Mouse (Mus musculus) forebrain, embryonic 15.5 days (tissue): Measurements from ENCODE around the gene Rora. TPM values are rescaled to one million over a fixed set of nuclear protein-coding genes. Genes with fewer than 3 reads are reported as not detected.
A peak's percentile ranks its signal among the peaks of the same experiment; 100 is the strongest.

Experiments
- ATAC-seq: fragments of 200-750 bp; cut with Nextera tagmentation; replicated peaks from 2 replicates; pipeline ENCODE4 v1.8.0; 2017; ENCODE audit warnings: mild to moderate bottlenecking, moderate TSS enrichment, moderate library complexity
- H3K27ac ChIP-seq: fragments of 300-500 bp; sonication (generic); replicated peaks from 2 replicates; pipeline ENCODE4 v1.5.1; 2015; ENCODE audit warnings: mild to moderate bottlenecking, inconsistent platforms
- H3K27me3 ChIP-seq: fragments of 300-500 bp; sonication (generic); 2 replicates; pipeline ENCODE4 v1.6.1; 2015; ENCODE audit warnings: inconsistent platforms
- H3K36me3 ChIP-seq: fragments of 300-500 bp; sonication (generic); 2 replicates; pipeline ENCODE4 v1.6.1; 2015; ENCODE audit warnings: mild to moderate bottlenecking, inconsistent platforms
- H3K4me1 ChIP-seq: fragments of 300-500 bp; sonication (generic); 2 replicates; pipeline ENCODE4 v1.6.1; 2015; ENCODE audit warnings: inconsistent platforms
- H3K4me2 ChIP-seq: fragments of 300-500 bp; sonication (generic); replicated peaks from 2 replicates; pipeline ENCODE4 v1.6.1; 2015; ENCODE audit warnings: mild to moderate bottlenecking, inconsistent platforms
- H3K4me3 ChIP-seq: fragments of 300-500 bp; sonication (generic); 2 replicates; pipeline ENCODE4 v1.5.1; 2015; ENCODE audit warnings: mild to moderate bottlenecking, inconsistent platforms
- H3K9ac ChIP-seq: fragments of 300-500 bp; sonication (generic); replicated peaks from 2 replicates; pipeline ENCODE4 v1.6.1; 2015; ENCODE audit warnings: mild to moderate bottlenecking, inconsistent platforms
- H3K9me3 ChIP-seq: fragments of 300-500 bp; sonication (generic); 2 replicates; pipeline ENCODE4 v1.6.1; 2016; ENCODE audit warnings: inconsistent platforms
- WGBS: fragments of 180-500 bp; shearing (Covaris S2); methylation state at CpG from one replicate; pipeline ENCODE4 v1.1.7; 2015; ENCODE audit warnings: mixed read lengths; 5-methylcytosine and 5-hydroxymethylcytosine counted together
- polyA plus RNA-seq: library from polyadenylated mRNA; unstranded; fragments of >200 nt; fragmentation: Nextera tagmentation; extraction: Ambion mirVana; gene quantifications from 2 replicates; pipeline ENCODE4 v1.2.1, GENCODE M21; 2015

The Rora gene
- polyA plus RNA-seq, 1 experiment from 2014 or later: 11.8 TPM

GRCm38 (mm10) chr9:68655018-68656005 lies 1.7 kb downstream of the Rora start:
- Histone ChIP-seq H3K27ac (no peak overlapping the region), H3K4me3 (peak overlapping the region; percentile 93), H3K4me1 (peaks cover 23% of the 10 kb centered on the region), H3K36me3 (no peaks in the 10 kb centered on the region), H3K9ac (peak overlapping the region; percentile 83), H3K9me3 (no peaks in the 10 kb centered on the region), H3K27me3 (no peaks in the 10 kb centered on the region), H3K4me2 (peak overlapping the region; percentile 80)
- WGBS: 1% methylated on average over 31 of the region's 31 CpGs
- peak; percentile 36 for ATAC-seq

- peak overlapping the region; percentile 93; the same call in 1 of the 2 replicates for H3K4me3 ChIP-seq
- 48% methylated on average over 5 of the region's 5 CpGs for WGBS
- no peak overlapping the region for H3K27ac ChIP-seq
- H3K4me2 ChIP-seq: peak overlapping the region; percentile 80
- no peaks in the 10 kb centered on the region for H3K36me3 ChIP-seq
- no peak for ATAC-seq
- peaks cover 23% of the 10 kb centered on the region for H3K4me1 ChIP-seq
- H3K9ac ChIP-seq: no peak overlapping the region
- H3K9me3 ChIP-seq: no peaks in the 10 kb centered on the region
- H3K27me3 ChIP-seq: no peaks in the 10 kb centered on the region
These were observed 2.6 kb downstream of the Rora start for GRCm38 (mm10) chr9:68656076-68656795.

- no peak overlapping the region for H3K4me2 ChIP-seq
- WGBS: 45% methylated on average over 6 of the region's 6 CpGs
- H3K4me3 ChIP-seq: no peak overlapping the region
These were observed 3.2 kb downstream of the Rora start for GRCm38 (mm10) chr9:68656796-68657130.

GRCm38 (mm10) chr9:68670731-68671130 lies 17.1 kb downstream of the Rora start:
- H3K9me3 ChIP-seq: no peaks in the 10 kb centered on the region
- H3K36me3 ChIP-seq: no peaks in the 10 kb centered on the region
- ATAC-seq: no peak
- no peaks in the 10 kb centered on the region for H3K4me1 ChIP-seq
- H3K27me3 ChIP-seq: no peaks in the 10 kb centered on the region
- no peak overlapping the region for H3K4me3 ChIP-seq
- no peak overlapping the region for H3K4me2 ChIP-seq
- no peak overlapping the region for H3K9ac ChIP-seq
- no peak overlapping the region for H3K27ac ChIP-seq
- 93% methylated on average over 3 of the region's 3 CpGs for WGBS

More at GRCm38 (mm10) chr9:68656796-68657130, 3.2 kb downstream of the Rora start:
- Histone ChIP-seq H3K9ac (no peak overlapping the region), H3K36me3 (no peaks in the 10 kb centered on the region), H3K27ac (no peak overlapping the region), H3K27me3 (no peaks in the 10 kb centered on the region), H3K4me1 (peaks cover 23% of the 10 kb centered on the region), H3K9me3 (no peaks in the 10 kb centered on the region)
- ATAC-seq: no peak

GRCm38 (mm10) chr9:68672459-68672858 lies 18.9 kb downstream of the Rora start:
- H3K4me1 ChIP-seq: no peaks in the 10 kb centered on the region
- no peak overlapping the region for H3K9ac ChIP-seq
- no peaks in the 10 kb centered on the region for H3K9me3 ChIP-seq
- 45% methylated on average over 5 of the region's 5 CpGs for WGBS
- H3K4me2 ChIP-seq: no peak overlapping the region
- no peaks in the 10 kb centered on the region for H3K27me3 ChIP-seq
- ATAC-seq: no peak
- no peak overlapping the region for H3K4me3 ChIP-seq
- H3K27ac ChIP-seq: no peak overlapping the region
- H3K36me3 ChIP-seq: no peaks in the 10 kb centered on the region

GRCm38 (mm10) chr9:68673221-68673620 lies 19.6 kb downstream of the Rora start:
- WGBS: 61% methylated on average over 1 of the region's 1 CpGs
- Histone ChIP-seq H3K36me3 (no peaks in the 10 kb centered on the region), H3K27ac (no peak overlapping the region), H3K27me3 (no peaks in the 10 kb centered on the region), H3K9ac (no peak overlapping the region), H3K4me1 (no peaks in the 10 kb centered on the region), H3K4me3 (no peak overlapping the region), H3K4me2 (no peak overlapping the region), H3K9me3 (no peaks in the 10 kb centered on the region)
- ATAC-seq: no peak

GRCm38 (mm10) chr9:68679871-68680374 lies 26.3 kb downstream of the Rora start:
- Histone ChIP-seq H3K4me2 (no peak overlapping the region), H3K36me3 (no peaks in the 10 kb centered on the region), H3K9ac (no peak overlapping the region), H3K27ac (no peak overlapping the region), H3K4me3 (no peak overlapping the region), H3K4me1 (peaks cover 11% of the 10 kb centered on the region), H3K9me3 (no peaks in the 10 kb centered on the region), H3K27me3 (no peaks in the 10 kb centered on the region)
- no peak for ATAC-seq
- 90% methylated on average over 12 of the region's 12 CpGs for WGBS

- no peaks in the 10 kb centered on the region for H3K27me3 ChIP-seq
- 7% methylated on average over 3 of the region's 3 CpGs for WGBS
- no peaks in the 10 kb centered on the region for H3K9me3 ChIP-seq
- no peak overlapping the region; the same call in 1 of the 2 replicates for H3K27ac ChIP-seq
- no peak overlapping the region for H3K9ac ChIP-seq
- no peak; the same call in 1 of the 2 replicates for ATAC-seq
- H3K4me1 ChIP-seq: peaks cover 16% of the 10 kb centered on the region
- H3K36me3 ChIP-seq: no peaks in the 10 kb centered on the region
- no peak overlapping the region for H3K4me3 ChIP-seq
- no peak overlapping the region for H3K4me2 ChIP-seq
These were observed 30.4 kb downstream of the Rora start for GRCm38 (mm10) chr9:68683938-68684337.

GRCm38 (mm10) chr9:68685562-68685961 lies 32.0 kb downstream of the Rora start:
- Histone ChIP-seq H3K4me2 (no peak overlapping the region), H3K27me3 (no peaks in the 10 kb centered on the region), H3K36me3 (no peaks in the 10 kb centered on the region), H3K9ac (no peak overlapping the region), H3K27ac (no peak overlapping the region), H3K9me3 (no peaks in the 10 kb centered on the region), H3K4me3 (no peak overlapping the region), H3K4me1 (peaks cover 16% of the 10 kb centered on the region)
- no peak for ATAC-seq
- 41% methylated on average over 5 of the region's 5 CpGs for WGBS

GRCm38 (mm10) chr9:68687251-68687874 lies 33.8 kb downstream of the Rora start:
- no peaks in the 10 kb centered on the region for H3K9me3 ChIP-seq
- H3K4me2 ChIP-seq: no peak overlapping the region
- H3K27ac ChIP-seq: no peak overlapping the region
- H3K36me3 ChIP-seq: no peaks in the 10 kb centered on the region
- no peaks in the 10 kb centered on the region for H3K27me3 ChIP-seq
- WGBS: 30% methylated on average over 10 of the region's 10 CpGs
- no peak overlapping the region for H3K9ac ChIP-seq
- ATAC-seq: no peak
- peaks cover 16% of the 10 kb centered on the region for H3K4me1 ChIP-seq
- no peak overlapping the region for H3K4me3 ChIP-seq

GRCm38 (mm10) chr9:68688151-68688550 lies 34.6 kb downstream of the Rora start:
- H3K4me2 ChIP-seq: no peak overlapping the region
- 94% methylated on average over 2 of the region's 2 CpGs for WGBS
- peaks cover 16% of the 10 kb centered on the region for H3K4me1 ChIP-seq
- no peaks in the 10 kb centered on the region for H3K36me3 ChIP-seq
- H3K27me3 ChIP-seq: no peaks in the 10 kb centered on the region
- no peak overlapping the region for H3K9ac ChIP-seq
- H3K4me3 ChIP-seq: no peak overlapping the region
- ATAC-seq: no peak
- no peaks in the 10 kb centered on the region for H3K9me3 ChIP-seq
- H3K27ac ChIP-seq: no peak overlapping the region

GRCm38 (mm10) chr9:68689351-68689750 lies 35.8 kb downstream of the Rora start:
- no peak overlapping the region for H3K4me3 ChIP-seq

More at GRCm38 (mm10) chr9:68689351-68689750, 35.8 kb downstream of the Rora start:
- WGBS: 35% methylated on average over 4 of the region's 4 CpGs
- H3K9me3 ChIP-seq: no peaks in the 10 kb centered on the region
- H3K36me3 ChIP-seq: no peaks in the 10 kb centered on the region
- H3K4me2 ChIP-seq: no peak overlapping the region
- peaks cover 8% of the 10 kb centered on the region; the same call in 1 of the 2 replicates for H3K4me1 ChIP-seq
- no peak overlapping the region for H3K27ac ChIP-seq
- no peaks in the 10 kb centered on the region for H3K27me3 ChIP-seq
- ATAC-seq: no peak
- no peak overlapping the region for H3K9ac ChIP-seq
